Mouse (Mus musculus) intestine, postnatal 0 days (tissue): Measurements from ENCODE around the gene Lbh. TPM values are rescaled to one million over a fixed set of nuclear protein-coding genes. Genes with fewer than 3 reads are reported as not detected.

ENCODE experiments used
- ATAC-seq: fragments of 200-750 bp; cut with Nextera tagmentation; 2 replicates; pipeline ENCODE4 v1.8.0; 2017; ENCODE audit warnings: mild to moderate bottlenecking, moderate TSS enrichment, moderate library complexity
- H3K27ac ChIP-seq: fragments of 300-500 bp; sonication (generic); 2 replicates; pipeline ENCODE4 v1.5.1; 2014; ENCODE audit warnings: mild to moderate bottlenecking, low read depth, low read length, moderate library complexity
- H3K27me3 ChIP-seq: fragments of 300-500 bp; sonication (generic); replicated peaks from 2 replicates; pipeline ENCODE4 v1.6.1; 2014; ENCODE audit warnings: low read length, mixed read lengths; ENCODE audit not compliant: control insufficient read depth, insufficient read depth
- H3K36me3 ChIP-seq: fragments of 300-500 bp; sonication (generic); 2 replicates; pipeline ENCODE4 v1.6.1; 2014; ENCODE audit warnings: mild to moderate bottlenecking, moderate library complexity; ENCODE audit not compliant: control insufficient read depth, insufficient read depth
- H3K4me1 ChIP-seq: fragments of 300-500 bp; sonication (generic); replicated peaks from 2 replicates; pipeline ENCODE4 v1.6.1; 2014; ENCODE audit warnings: antibody characterized with exemption, low read length, mixed read lengths; ENCODE audit not compliant: control insufficient read depth, insufficient read depth
- H3K4me2 ChIP-seq: fragments of 300-500 bp; sonication (generic); replicated peaks from 2 replicates; pipeline ENCODE4 v1.6.1; 2014; ENCODE audit warnings: low read depth, mild to moderate bottlenecking, moderate library complexity
- H3K4me3 ChIP-seq: fragments of 300-500 bp; sonication (generic); 2 replicates; pipeline ENCODE4 v1.5.1; 2014; ENCODE audit warnings: low read depth, low read length
- H3K9ac ChIP-seq: fragments of 300-500 bp; sonication (generic); 2 replicates; pipeline ENCODE4 v1.6.1; 2014; ENCODE audit warnings: mild to moderate bottlenecking, low read depth, low read length
- H3K9me3 ChIP-seq: fragments of 300-500 bp; sonication (generic); 2 replicates; pipeline ENCODE4 v1.6.1; 2016; ENCODE audit warnings: mixed run types; ENCODE audit not compliant: control insufficient read depth
- CTCF ChIP-seq: sonication (generic); IDR thresholded peaks from 2 replicates; pipeline ENCODE4 v1.5.1; 2016; ENCODE audit warnings: low read depth, mild to moderate bottlenecking, control low read depth, antibody characterized with exemption, moderate library complexity
- WGBS: fragments of 180-500 bp; shearing (Covaris S2); extraction: QIAGEN DNeasy Blood & Tissue Kit; methylation state at CpG from one replicate; pipeline ENCODE4 v1.1.7; 2014; 5-methylcytosine and 5-hydroxymethylcytosine counted together
- polyA plus RNA-seq: library from polyadenylated mRNA; unstranded; fragments of >200 nt; fragmentation: Nextera tagmentation; extraction: Ambion mirVana; gene quantifications from 2 replicates; pipeline ENCODE4 v1.2.1, GENCODE M21; 2015

Gene Lbh
- polyA plus RNA-seq, 1 experiment from 2014 or later, result 11.1 TPM

- H3K27me3 ChIP-seq, result no peaks in the 10 kb centered on the region
Observed at GRCm38 (mm10) chr17:72982156-72982555, 64.1 kb downstream of the Lbh start.

GRCm38 (mm10) chr17:72983471-72983870 is 65.4 kb downstream of the Lbh start:
- ATAC-seq, result no peak
- Histone ChIP-seq H3K9ac (no peak overlapping the region), H3K9me3 (no peaks in the 10 kb centered on the region), H3K4me2 (no peak overlapping the region), H3K27me3 (no peaks in the 10 kb centered on the region), H3K4me3 (no peak overlapping the region), H3K4me1 (no peaks in the 10 kb centered on the region), H3K27ac (no peak overlapping the region), H3K36me3 (no peaks in the 10 kb centered on the region)
- WGBS, result 91% methylated on average over 7 of the region's 7 CpGs
- TF ChIP-seq CTCF, result no peak

More at GRCm38 (mm10) chr17:72982156-72982555, 64.1 kb downstream of the Lbh start:
- TF ChIP-seq CTCF, result no peak
- whole genome bisulfite sequencing, result 86% methylated on average over 6 of the region's 6 CpGs
- Histone ChIP-seq H3K36me3 (no peaks in the 10 kb centered on the region), H3K4me3 (no peak overlapping the region), H3K9me3 (no peaks in the 10 kb centered on the region), H3K4me2 (no peak overlapping the region), H3K4me1 (no peaks in the 10 kb centered on the region), H3K9ac (no peak overlapping the region), H3K27ac (no peak overlapping the region)
- no peak for ATAC-seq

- H3K4me2 ChIP-seq, result no peak overlapping the region
- 86% methylated on average over 6 of the region's 6 CpGs for WGBS
- ATAC-seq, result no peak
- no peaks in the 10 kb centered on the region for H3K36me3 ChIP-seq
- H3K4me3 ChIP-seq, result no peak overlapping the region
- H3K9me3 ChIP-seq, result no peaks in the 10 kb centered on the region
- no peak overlapping the region for H3K27ac ChIP-seq
- no peak for TF ChIP-seq CTCF
- no peak overlapping the region for H3K9ac ChIP-seq
- no peaks in the 10 kb centered on the region for H3K27me3 ChIP-seq
- no peaks in the 10 kb centered on the region for H3K4me1 ChIP-seq
Observed at GRCm38 (mm10) chr17:72989025-72989424, 70.9 kb downstream of the Lbh start.

Other genes starting within 250 kb of the Lbh start
- 95.3 and 96.8 TPM in 2 replicates for gene Ypel5, start 81.9 kb upstream of the Lbh start, polyA plus RNA-seq
- 21.0 and 24.3 TPM in 2 replicates for gene Lclat1, start 189.7 kb downstream of the Lbh start, polyA plus RNA-seq